Mouse (Mus musculus) heart, postnatal 0 days (tissue): ENCODE results near the gene Dnajb11. TPM values are rescaled to one million over a fixed set of nuclear protein-coding genes. Genes with fewer than 3 reads are reported as not detected.

Source experiments
- ATAC-seq: fragments of 200-750 bp; cut with Nextera tagmentation; 2 replicates; pipeline ENCODE4 v1.8.0; 2017; ENCODE audit warnings: low read depth, moderate number of reproducible peaks, moderate library complexity; ENCODE audit not compliant: insufficient read depth
- DNase-seq: peaks from one replicate; pipeline ENCODE4 v3.0.0-alpha.2; 2016; ENCODE audit warnings: low spot score
- H3K27ac ChIP-seq: fragments of 300-500 bp; sonication (generic); 2 replicates; pipeline ENCODE4 v1.5.1; 2014; ENCODE audit warnings: low read depth, mild to moderate bottlenecking
- H3K27me3 ChIP-seq: fragments of 300-500 bp; sonication (generic); 2 replicates; pipeline ENCODE4 v1.6.1; 2014; ENCODE audit warnings: low read length, mixed read lengths; ENCODE audit not compliant: control insufficient read depth, insufficient read depth
- H3K36me3 ChIP-seq: fragments of 300-500 bp; sonication (generic); replicated peaks from 2 replicates; pipeline ENCODE4 v1.6.1; 2014; ENCODE audit warnings: low read length, mixed read lengths; ENCODE audit not compliant: control insufficient read depth, insufficient read depth
- H3K4me1 ChIP-seq: fragments of 300-500 bp; sonication (generic); 2 replicates; pipeline ENCODE4 v1.6.1; 2014; ENCODE audit warnings: antibody characterized with exemption; ENCODE audit not compliant: control insufficient read depth, insufficient read depth
- H3K4me2 ChIP-seq: fragments of 300-500 bp; sonication (generic); 2 replicates; pipeline ENCODE4 v1.6.1; 2014; ENCODE audit warnings: low read depth, mild to moderate bottlenecking, low read length, moderate library complexity
- H3K4me3 ChIP-seq: fragments of 300-500 bp; sonication (generic); 2 replicates; pipeline ENCODE4 v1.5.1; 2014; ENCODE audit warnings: low read depth, low read length
- H3K9ac ChIP-seq: fragments of 300-500 bp; sonication (generic); replicated peaks from 2 replicates; pipeline ENCODE4 v1.6.1; 2014; ENCODE audit warnings: low read depth, low read length, mixed read lengths
- H3K9me3 ChIP-seq: fragments of 300-500 bp; sonication (generic); replicated peaks from 2 replicates; pipeline ENCODE4 v1.6.1; 2016; ENCODE audit warnings: low read length; ENCODE audit not compliant: control insufficient read depth
- CTCF ChIP-seq: IDR thresholded peaks from 2 replicates; pipeline ENCODE4 v1.5.1; 2016; ENCODE audit warnings: antibody characterized with exemption, control low read depth, low read depth
- EP300 ChIP-seq: IDR thresholded peaks from 2 replicates; pipeline ENCODE4 v1.6.1; 2016; ENCODE audit warnings: antibody characterized with exemption, low read depth
- WGBS: fragments of 180-500 bp; shearing (Covaris S2); extraction: QIAGEN DNeasy Blood & Tissue Kit; methylation state at CpG from one replicate; pipeline ENCODE4 v1.1.7; 2014; 5-methylcytosine and 5-hydroxymethylcytosine counted together
- polyA plus RNA-seq: library from polyadenylated mRNA; unstranded; fragments of >200 nt; fragmentation: Nextera tagmentation; extraction: Ambion mirVana; gene quantifications from 2 replicates; pipeline ENCODE4 v1.2.1, GENCODE M21; 2015
- total RNA-seq: library from RNA; depleted of rRNA; stranded (reverse); fragments of >200 nt; gene quantifications from 2 replicates; pipeline ENCODE4 v1.2.3, GENCODE M21; 2014; ENCODE audit warnings: low replicate concordance

Dnajb11 gene
- total and polyA plus RNA-seq, 2 experiments from 2014 or later = 27.7 to 56.2 TPM

- H3K9me3 ChIP-seq = no peaks in the 10 kb centered on the region
- no peak for DNase-seq
- H3K4me1 ChIP-seq = no peaks in the 10 kb centered on the region
- no peak overlapping the region for H3K9ac ChIP-seq
- no peaks in the 10 kb centered on the region for H3K27me3 ChIP-seq
- no peak overlapping the region for H3K4me3 ChIP-seq
- H3K36me3 ChIP-seq = peaks cover 9% of the 10 kb centered on the region; the same call in 1 of the 2 replicates
- 59% methylated on average over 11 of the region's 11 CpGs for WGBS
- TF ChIP-seq EP300 = no peak
- TF ChIP-seq CTCF = no peak
- no peak overlapping the region for H3K4me2 ChIP-seq
- ATAC-seq = no peak
- H3K27ac ChIP-seq = no peak overlapping the region
These were observed 20.2 kb downstream of the Dnajb11 start for GRCm38 (mm10) chr16:22877660-22878390.

GRCm38 (mm10) chr16:22878716-22879115 is 21.1 kb downstream of the Dnajb11 start:
- no peak overlapping the region for H3K4me3 ChIP-seq
- WGBS = 70% methylated on average over 7 of the region's 7 CpGs
- H3K27me3 ChIP-seq = no peaks in the 10 kb centered on the region
- H3K9ac ChIP-seq = no peak overlapping the region
- ATAC-seq (no peak), DNase-seq (no peak)
- no peak overlapping the region for H3K27ac ChIP-seq
- TF ChIP-seq EP300 (no peak), CTCF (no peak)
- H3K9me3 ChIP-seq = no peaks in the 10 kb centered on the region
- H3K4me2 ChIP-seq = no peak overlapping the region
- H3K4me1 ChIP-seq = no peaks in the 10 kb centered on the region
- no peaks in the 10 kb centered on the region; the same call in 1 of the 2 replicates for H3K36me3 ChIP-seq

GRCm38 (mm10) chr16:22879945-22880595 is 22.4 kb downstream of the Dnajb11 start:
- WGBS = 46% methylated on average over 7 of the region's 7 CpGs
- Histone ChIP-seq H3K4me3 (no peak overlapping the region), H3K9ac (no peak overlapping the region), H3K27ac (no peak overlapping the region), H3K4me2 (no peak overlapping the region), H3K36me3 (no peaks in the 10 kb centered on the region), H3K27me3 (no peaks in the 10 kb centered on the region), H3K9me3 (no peaks in the 10 kb centered on the region), H3K4me1 (no peaks in the 10 kb centered on the region)
- DNase-seq (no peak), ATAC-seq (no peak; the same call in 1 of the 2 replicates)
- TF ChIP-seq EP300 (no peak), CTCF (no peak)

GRCm38 (mm10) chr16:22880900-22881299 is 23.3 kb downstream of the Dnajb11 start:
- Histone ChIP-seq H3K9me3 (no peaks in the 10 kb centered on the region), H3K4me3 (no peak overlapping the region), H3K4me2 (no peak overlapping the region), H3K27ac (no peak overlapping the region), H3K36me3 (no peaks in the 10 kb centered on the region), H3K4me1 (no peaks in the 10 kb centered on the region), H3K9ac (no peak overlapping the region), H3K27me3 (no peaks in the 10 kb centered on the region)
- DNase-seq (no peak), ATAC-seq (peak; percentile 24)
- WGBS = 35% methylated on average over 6 of the region's 6 CpGs
- TF ChIP-seq CTCF (no peak), EP300 (no peak)

- TF ChIP-seq EP300 = no peak
- no peak for TF ChIP-seq CTCF
- H3K4me1 ChIP-seq = no peaks in the 10 kb centered on the region
- no peaks in the 10 kb centered on the region for H3K27me3 ChIP-seq
- ATAC-seq (peak; percentile 26; the same call in 1 of the 2 replicates), DNase-seq (peak; percentile 46)
- no peaks in the 10 kb centered on the region for H3K36me3 ChIP-seq
- no peak overlapping the region for H3K4me3 ChIP-seq
- 34% methylated on average over 4 of the region's 4 CpGs for WGBS
- H3K27ac ChIP-seq = no peak overlapping the region
- no peak overlapping the region for H3K9ac ChIP-seq
- no peaks in the 10 kb centered on the region for H3K9me3 ChIP-seq
- no peak overlapping the region for H3K4me2 ChIP-seq
These were observed 23.8 kb downstream of the Dnajb11 start for GRCm38 (mm10) chr16:22881487-22881886.
